ENCODE assay signal across 24 mouse cellular contexts in genomic region chr3:134162288-134162687, GRCm38 (mm10).
"Had no signal": no experiment of that assay in that cellular context is flagged by ENCODE, and none has a peak within 500 bp of the region (broad histone marks: within the 10 kb centered on the region; RNA-seq: fewer than 3 reads in every experiment).

No protein-coding gene starts in this region.

- H3K9ac ChIP-seq: embryonic facial prominence, embryonic 12.5 days; embryonic facial prominence, embryonic 13.5 days; embryonic facial prominence, embryonic 15.5 days; forebrain, embryonic 12.5 days; forebrain, embryonic 13.5 days; forebrain, embryonic 15.5 days; forebrain, postnatal 0 days had no signal

- H3K27me3 ChIP-seq: embryonic facial prominence, embryonic 12.5 days; embryonic facial prominence, embryonic 13.5 days; embryonic facial prominence, embryonic 15.5 days; forebrain, embryonic 12.5 days; forebrain, embryonic 13.5 days; forebrain, embryonic 15.5 days had no signal

- H3K36me3 ChIP-seq: embryonic facial prominence, embryonic 10.5 days; embryonic facial prominence, embryonic 12.5 days; embryonic facial prominence, embryonic 13.5 days; embryonic facial prominence, embryonic 15.5 days; forebrain, embryonic 10.5 days; forebrain, embryonic 12.5 days; forebrain, embryonic 15.5 days; heart, embryonic 10.5 days had no signal

- H3K27ac ChIP-seq: embryonic facial prominence, embryonic 10.5 days; embryonic facial prominence, embryonic 12.5 days; embryonic facial prominence, embryonic 13.5 days; embryonic facial prominence, embryonic 15.5 days; forebrain, embryonic 10.5 days; forebrain, embryonic 12.5 days; forebrain, embryonic 13.5 days; forebrain, embryonic 15.5 days; gastrocnemius, adult 2 months; heart, embryonic 10.5 days had no signal

- DNase-seq: cerebellum, adult 9-10 months; cerebellum, adult 9-11 months; cerebellum, postnatal 10 days; cerebellum, postnatal 14 days; cerebellum, postnatal 25 days; cerebellum, postnatal 36 days; embryo, embryonic 11 days; forebrain, postnatal 0 days; gastrocnemius, adult 2 months; gastrocnemius, postnatal 10 days; gastrocnemius, postnatal 14 days; gastrocnemius, postnatal 25 days; gastrocnemius, postnatal 36 days; heart, adult 18-20 months had no signal

- H3K4me1 ChIP-seq: embryonic facial prominence, embryonic 10.5 days; embryonic facial prominence, embryonic 12.5 days; embryonic facial prominence, embryonic 13.5 days; embryonic facial prominence, embryonic 15.5 days; forebrain, embryonic 10.5 days; forebrain, embryonic 12.5 days; forebrain, embryonic 13.5 days; forebrain, embryonic 15.5 days; heart, embryonic 10.5 days had no signal

- H3K4me3 ChIP-seq: embryonic facial prominence, embryonic 10.5 days; embryonic facial prominence, embryonic 12.5 days; embryonic facial prominence, embryonic 13.5 days; embryonic facial prominence, embryonic 15.5 days; erythroblast, embryonic 14.5 days; forebrain, embryonic 10.5 days; forebrain, embryonic 12.5 days; forebrain, embryonic 13.5 days; forebrain, embryonic 15.5 days; gastrocnemius, adult 2 months; heart, embryonic 10.5 days had no signal
